Comparison of ENCODE assay signal across 19 mouse cellular contexts in the genomic region with DNA sequence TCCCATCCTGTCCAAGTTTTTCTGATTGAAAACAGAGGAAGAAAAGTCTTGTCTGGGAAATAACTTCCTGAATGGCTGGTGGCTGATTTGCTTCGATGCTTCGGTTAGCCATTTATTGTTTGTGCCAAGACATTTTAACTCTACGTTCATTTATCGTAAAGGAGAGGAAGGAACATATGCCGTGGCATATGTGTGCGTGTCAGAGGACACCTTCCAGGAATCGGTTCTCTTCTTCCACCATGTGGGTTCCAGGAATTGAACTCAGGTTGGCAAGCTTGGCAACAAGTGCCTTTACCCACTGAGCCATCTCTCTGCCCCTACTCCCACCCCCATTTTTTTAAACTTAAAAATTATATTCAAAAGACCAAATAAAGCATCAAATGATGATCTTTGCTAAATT. TPM values are rescaled to one million over a fixed set of nuclear protein-coding genes. Genes with fewer than 3 reads are reported as not detected.
DNase-seq lines count a peak whose midpoint lies in the region; ATAC-seq lines count a peak whose summit lies in the region.
"Had no signal": no experiment of that assay in that cellular context is flagged by ENCODE, and none has a peak within 500 bp of the region (broad histone marks: within the 10 kb centered on the region; RNA-seq: fewer than 3 reads in every experiment).

No protein-coding gene starts in this region.

- peak; percentile 19 to 61 for DNase-seq in cerebellum, postnatal 25 days
- no peak for DNase-seq in cerebellum, postnatal 14 days
- peak; percentile 12 for DNase-seq in embryonic facial prominence, embryonic 14.5 days (ENCODE audit: low spot score)
- DNase-seq in embryonic facial prominence, embryonic 10.5 days (ENCODE audit: low spot score): no peak
- peak; percentile 48 for DNase-seq in heart, adult 11 months
- DNase-seq: adrenal gland, adult 2 months; adrenal gland, adult 8-10 months; adrenal gland, postnatal 10 days; adrenal gland, postnatal 14 days; adrenal gland, postnatal 25 days; adrenal gland, postnatal 36 days; B cell, adult 2 months; cerebellum, adult 11 months; cerebellum, adult 11-12 months had no signal

- H3K9me3 ChIP-seq in embryonic facial prominence, embryonic 14.5 days (ENCODE audit: control insufficient read depth, low read length): no peaks in the 10 kb centered on the region
- H3K9me3 ChIP-seq in embryonic facial prominence, embryonic 10.5 days: no peaks in the 10 kb centered on the region
- H3K9me3 ChIP-seq in heart, embryonic 11.5 days (replicated peaks; ENCODE audit: control insufficient read depth, low read length): no peaks in the 10 kb centered on the region

- no peak overlapping the region for H3K4me3 ChIP-seq in embryonic facial prominence, embryonic 14.5 days (ENCODE audit: low read depth, low read length)
- H3K4me3 ChIP-seq in embryonic facial prominence, embryonic 10.5 days: no peak overlapping the region
- H3K4me3 ChIP-seq in heart, embryonic 11.5 days (ENCODE audit: low read depth, low read length): no peak overlapping the region

- no peak overlapping the region for H3K9ac ChIP-seq in embryonic facial prominence, embryonic 14.5 days (ENCODE audit: low read depth, low read length)
- H3K9ac ChIP-seq in heart, embryonic 11.5 days (ENCODE audit: low read depth, low read length): no peak overlapping the region

- no peak for ATAC-seq in embryonic facial prominence, embryonic 14.5 days (ENCODE audit: low read depth)
- no peak for ATAC-seq in heart, embryonic 11.5 days (replicated peaks; ENCODE audit: insufficient number of reproducible peaks, low FRiP score, low TSS enrichment)
- ATAC-seq: activated CD4-positive, CD25-positive, alpha-beta regulatory T cell, adult 4 months; CD4-positive, CD25-positive, alpha-beta regulatory T cell, adult 4 months; Patski had no signal

- H3K4me2 ChIP-seq in embryonic facial prominence, embryonic 14.5 days (ENCODE audit: low read depth, low read length): no peak overlapping the region
- H3K4me2 ChIP-seq in heart, embryonic 11.5 days: no peak overlapping the region

- no peaks in the 10 kb centered on the region for H3K27me3 ChIP-seq in embryonic facial prominence, embryonic 14.5 days (replicated peaks; ENCODE audit: control insufficient read depth, insufficient read depth, low read length)
- no peaks in the 10 kb centered on the region for H3K27me3 ChIP-seq in embryonic facial prominence, embryonic 10.5 days (replicated peaks; ENCODE audit: low read depth, poor library complexity, severe bottlenecking)
- no peaks in the 10 kb centered on the region for H3K27me3 ChIP-seq in heart, embryonic 11.5 days (ENCODE audit: control insufficient read depth, insufficient read depth, low read length)
- H3K27me3 ChIP-seq: Patski had no signal

- no peaks in the 10 kb centered on the region for H3K36me3 ChIP-seq in embryonic facial prominence, embryonic 14.5 days (ENCODE audit: control insufficient read depth, insufficient read depth, low read length)
- no peaks in the 10 kb centered on the region for H3K36me3 ChIP-seq in embryonic facial prominence, embryonic 10.5 days (replicated peaks)
- no peaks in the 10 kb centered on the region for H3K36me3 ChIP-seq in heart, embryonic 11.5 days (ENCODE audit: control insufficient read depth, insufficient read depth, low read length)
- H3K36me3 ChIP-seq: G1E had no signal

- no peaks in the 10 kb centered on the region for H3K4me1 ChIP-seq in embryonic facial prominence, embryonic 14.5 days (ENCODE audit: control insufficient read depth, insufficient read depth, low read length)
- H3K4me1 ChIP-seq in embryonic facial prominence, embryonic 10.5 days: 0 out of 2 replicates have a peak, but pooled peaks cover 3% of the 10 kb centered on the region
- no peaks in the 10 kb centered on the region for H3K4me1 ChIP-seq in heart, embryonic 11.5 days (ENCODE audit: control insufficient read depth, insufficient read depth, low read length)

- no peak overlapping the region for H3K27ac ChIP-seq in embryonic facial prominence, embryonic 14.5 days (replicated peaks; ENCODE audit: low read depth, low read length)
- no peak overlapping the region for H3K27ac ChIP-seq in embryonic facial prominence, embryonic 10.5 days (replicated peaks)
- H3K27ac ChIP-seq in heart, embryonic 11.5 days (ENCODE audit: low read depth, low read length): no peak overlapping the region

- WGBS in embryonic facial prominence, embryonic 14.5 days: 60% methylated on average over 7 of the region's 7 CpGs
- 89% methylated on average over 7 of the region's 7 CpGs for WGBS in embryonic facial prominence, embryonic 10.5 days
- 81% methylated on average over 7 of the region's 7 CpGs for WGBS in heart, embryonic 11.5 days (ENCODE audit: insufficient replicate concordance)

RNA-seq across cellular contexts. Expression of a gene that starts 55.4 kb away (rescaled TPM):
- polyA plus RNA-seq in embryonic facial prominence, embryonic 14.5 days (2014; fragmentation: Nextera tagmentation; extraction: Ambion mirVana): 5.5 and 7.1 TPM in 2 replicates
- 2.4 and 3.0 TPM in 2 replicates for polyA plus RNA-seq in embryonic facial prominence, embryonic 10.5 days (2016; fragmentation: Nextera tagmentation; extraction: Ambion mirVana)
- 6.1 and 8.5 TPM in 2 replicates for polyA plus RNA-seq in heart, embryonic 11.5 days (2014; fragmentation: Nextera tagmentation; extraction: Ambion mirVana)
- polyA plus RNA-seq: G1E had no signal

Comparison
In these comparisons a context has a peak if more than half of its experiments do, and no peak if none do; other contexts are left out.
1. DNase-seq: peak in cerebellum, postnatal 25 days (2 of 2), embryonic facial prominence, embryonic 14.5 days (single experiment) and heart, adult 11 months (single experiment); none in cerebellum, postnatal 14 days (0 of 2) and embryonic facial prominence, embryonic 10.5 days (single experiment).